Mouse (Mus musculus): ENCODE results near the gene Dync1h1. TPM values are rescaled to one million over a fixed set of nuclear protein-coding genes. Genes with fewer than 3 reads are reported as not detected.

The Dync1h1 gene
- 228 and 373 TPM in 2 replicates for polyA plus RNA-seq (2012; ENCODE audit: insufficient read depth, insufficient read length, low replicate concordance, missing spikeins)

GRCm38 (mm10) chr12:110601241-110602218, at the start of gene Dync1h1:
Gene Dync1h1, plus strand, starts transcription at chr12:110601452.
- Histone ChIP-seq H3K4me3 (ENCODE audit: insufficient read depth, low read depth, low read length) (peak within 1 kb of the TSS; percentile 74), H3K4me1 (ENCODE audit: control insufficient read depth, insufficient read depth, low read length) (peaks cover 8% of the 10 kb centered on the region; the same call in 1 of the 2 replicates), H3K27ac (ENCODE audit: insufficient read depth, low read depth, low read length) (peak within 1 kb of the TSS; percentile 77)
- no peak for TF ChIP-seq CTCF (IDR thresholded peaks at IDR 0.05; ENCODE audit: insufficient read depth, low read depth, low read length)
- TF ChIP-seq POLR2A (IDR thresholded peaks at IDR 0.05; ENCODE audit: insufficient read depth, low read depth, low read length) = peak; percentile 96
- under 1% methylated on average over 105 of the region's 105 CpGs for WGBS

- TF ChIP-seq POLR2A (IDR thresholded peaks at IDR 0.05; ENCODE audit: insufficient read depth, low read depth, low read length) (no peak), CTCF (IDR thresholded peaks at IDR 0.05; ENCODE audit: insufficient read depth, low read depth, low read length) (no peak)
- Histone ChIP-seq H3K4me1 (ENCODE audit: control insufficient read depth, insufficient read depth, low read length) (peaks cover 31% of the 10 kb centered on the region), H3K27ac (ENCODE audit: insufficient read depth, low read depth, low read length) (no peak overlapping the region), H3K4me3 (ENCODE audit: insufficient read depth, low read depth, low read length) (no peak overlapping the region)
- 37% methylated on average over 13 of the region's 13 CpGs for WGBS
These were observed 49.1 kb upstream of the Dync1h1 start for GRCm38 (mm10) chr12:110552113-110552512.

- no peak overlapping the region for H3K4me3 ChIP-seq (ENCODE audit: insufficient read depth, low read depth, low read length)
- H3K4me1 ChIP-seq (ENCODE audit: control insufficient read depth, insufficient read depth, low read length) = peaks cover 34% of the 10 kb centered on the region
- WGBS = 61% methylated on average over 5 of the region's 5 CpGs
- TF ChIP-seq CTCF (IDR thresholded peaks at IDR 0.05; ENCODE audit: insufficient read depth, low read depth, low read length) (no peak), POLR2A (IDR thresholded peaks at IDR 0.05; ENCODE audit: insufficient read depth, low read depth, low read length) (no peak)
- no peak overlapping the region for H3K27ac ChIP-seq (ENCODE audit: insufficient read depth, low read depth, low read length)
These were observed 47.9 kb upstream of the Dync1h1 start for GRCm38 (mm10) chr12:110553362-110553761.

DNA sequence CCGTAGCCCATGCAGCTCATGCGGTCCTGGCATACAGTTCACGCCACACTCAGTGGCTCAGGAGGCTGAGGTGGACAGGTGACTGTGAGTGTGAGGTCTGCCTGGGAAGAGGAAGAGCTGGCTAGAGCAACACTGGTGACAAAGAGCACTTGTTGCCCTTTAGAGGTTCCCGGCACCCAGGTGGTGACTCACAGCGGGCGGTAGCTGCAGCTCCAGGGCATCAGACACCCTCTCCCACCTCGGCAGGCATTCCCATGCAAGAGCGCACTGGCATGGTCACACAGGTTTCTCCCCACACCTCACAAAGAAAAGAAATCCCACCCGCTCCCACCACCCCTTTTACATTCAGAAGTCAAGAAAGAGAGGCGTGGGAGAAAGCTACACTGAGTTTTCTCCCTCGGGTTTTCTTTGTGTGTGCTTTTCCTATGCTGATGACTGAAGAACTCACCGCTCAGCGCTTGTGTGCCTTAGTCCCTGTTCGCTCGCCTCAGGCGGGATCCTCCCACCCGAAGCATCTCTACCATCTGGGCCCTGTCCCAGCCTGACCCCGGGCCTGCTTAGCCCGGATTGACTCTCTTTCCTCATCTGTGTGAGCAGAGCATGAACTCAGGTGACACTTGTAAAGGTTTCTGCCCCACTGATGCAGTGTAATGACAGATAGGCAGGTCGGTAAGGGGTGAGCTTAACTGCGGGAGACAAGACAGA, 45.6 kb upstream of the Dync1h1 start:
- TF ChIP-seq CTCF (IDR thresholded peaks at IDR 0.05; ENCODE audit: insufficient read depth, low read depth, low read length) = no peak
- TF ChIP-seq POLR2A (IDR thresholded peaks at IDR 0.05; ENCODE audit: insufficient read depth, low read depth, low read length) = no peak
- WGBS = 77% methylated on average over 21 of the region's 21 CpGs
- no peak overlapping the region for H3K27ac ChIP-seq (ENCODE audit: insufficient read depth, low read depth, low read length)
- H3K4me3 ChIP-seq (ENCODE audit: insufficient read depth, low read depth, low read length) = no peak overlapping the region
- peaks cover 34% of the 10 kb centered on the region for H3K4me1 ChIP-seq (ENCODE audit: control insufficient read depth, insufficient read depth, low read length)

- 57% methylated on average over 18 of the region's 18 CpGs for WGBS
- Histone ChIP-seq H3K4me1 (ENCODE audit: control insufficient read depth, insufficient read depth, low read length) (peaks cover 28% of the 10 kb centered on the region), H3K4me3 (ENCODE audit: insufficient read depth, low read depth, low read length) (no peak overlapping the region), H3K27ac (ENCODE audit: insufficient read depth, low read depth, low read length) (no peak overlapping the region)
- TF ChIP-seq CTCF (IDR thresholded peaks at IDR 0.05; ENCODE audit: insufficient read depth, low read depth, low read length) (no peak), POLR2A (IDR thresholded peaks at IDR 0.05; ENCODE audit: insufficient read depth, low read depth, low read length) (no peak)
These were observed 44.2 kb upstream of the Dync1h1 start for GRCm38 (mm10) chr12:110556861-110557628.

- H3K4me3 ChIP-seq (ENCODE audit: insufficient read depth, low read depth, low read length) = no peak overlapping the region
- H3K4me1 ChIP-seq (ENCODE audit: control insufficient read depth, insufficient read depth, low read length) = peaks cover 20% of the 10 kb centered on the region
- 62% methylated on average over 7 of the region's 7 CpGs for WGBS
- no peak overlapping the region for H3K27ac ChIP-seq (ENCODE audit: insufficient read depth, low read depth, low read length)
- TF ChIP-seq POLR2A (IDR thresholded peaks at IDR 0.05; ENCODE audit: insufficient read depth, low read depth, low read length) (no peak), CTCF (IDR thresholded peaks at IDR 0.05; ENCODE audit: insufficient read depth, low read depth, low read length) (no peak)
These were observed 43.1 kb upstream of the Dync1h1 start for GRCm38 (mm10) chr12:110558175-110558574.

DNA sequence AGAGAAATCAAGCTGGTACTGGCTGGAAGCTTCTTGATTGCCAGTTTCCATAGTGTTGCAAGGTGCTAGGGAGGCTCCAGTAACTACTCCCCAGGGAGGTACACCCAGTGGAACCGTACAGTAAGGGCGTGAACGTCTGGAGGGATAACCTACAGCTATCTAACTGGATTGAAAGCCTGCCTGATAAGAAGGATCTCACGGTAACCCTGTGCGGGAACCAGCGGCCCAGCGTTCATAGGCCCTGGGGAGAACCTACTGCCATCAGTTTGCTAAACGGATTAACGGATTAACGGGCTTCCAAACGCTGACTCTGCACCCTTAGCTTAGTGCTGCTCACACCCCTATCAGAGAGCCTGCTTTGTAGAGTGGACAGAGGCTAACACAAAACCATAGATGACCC, 37.9 kb upstream of the Dync1h1 start:
- H3K4me3 ChIP-seq (ENCODE audit: insufficient read depth, low read depth, low read length) = no peak overlapping the region
- no peak overlapping the region for H3K27ac ChIP-seq (ENCODE audit: insufficient read depth, low read depth, low read length)
- no peaks in the 10 kb centered on the region for H3K4me1 ChIP-seq (ENCODE audit: control insufficient read depth, insufficient read depth, low read length)
- WGBS = 84% methylated on average over 11 of the region's 11 CpGs
- TF ChIP-seq POLR2A (IDR thresholded peaks at IDR 0.05; ENCODE audit: insufficient read depth, low read depth, low read length) (no peak), CTCF (IDR thresholded peaks at IDR 0.05; ENCODE audit: insufficient read depth, low read depth, low read length) (no peak)

DNA sequence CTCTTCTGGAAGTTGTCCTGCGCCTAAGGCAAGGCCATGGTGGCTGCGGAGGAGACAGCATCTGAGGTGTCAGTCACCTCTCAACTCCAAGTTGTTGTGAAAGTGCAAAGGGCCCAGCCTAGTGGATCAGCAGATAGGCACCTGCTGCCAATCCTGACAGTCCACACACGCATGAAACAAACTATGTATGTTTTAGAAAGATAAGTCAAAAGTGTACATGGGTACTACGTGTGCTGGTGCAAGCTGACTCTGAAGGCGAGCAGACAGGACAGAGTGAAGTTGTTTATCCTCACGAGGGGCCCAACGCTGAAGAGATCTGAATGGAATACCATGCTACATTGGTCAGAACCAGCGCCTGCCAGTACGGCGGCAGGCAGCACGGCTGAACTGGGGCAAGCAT, 36.4 kb upstream of the Dync1h1 start:
- 94% methylated on average over 11 of the region's 11 CpGs for WGBS
- TF ChIP-seq POLR2A (IDR thresholded peaks at IDR 0.05; ENCODE audit: insufficient read depth, low read depth, low read length) (no peak), CTCF (IDR thresholded peaks at IDR 0.05; ENCODE audit: insufficient read depth, low read depth, low read length) (no peak)
- Histone ChIP-seq H3K4me3 (ENCODE audit: insufficient read depth, low read depth, low read length) (no peak overlapping the region), H3K27ac (ENCODE audit: insufficient read depth, low read depth, low read length) (no peak overlapping the region), H3K4me1 (ENCODE audit: control insufficient read depth, insufficient read depth, low read length) (no peaks in the 10 kb centered on the region)
